Mouse (Mus musculus): ENCODE data around the gene Rita1.

Gene Rita1

DNA sequence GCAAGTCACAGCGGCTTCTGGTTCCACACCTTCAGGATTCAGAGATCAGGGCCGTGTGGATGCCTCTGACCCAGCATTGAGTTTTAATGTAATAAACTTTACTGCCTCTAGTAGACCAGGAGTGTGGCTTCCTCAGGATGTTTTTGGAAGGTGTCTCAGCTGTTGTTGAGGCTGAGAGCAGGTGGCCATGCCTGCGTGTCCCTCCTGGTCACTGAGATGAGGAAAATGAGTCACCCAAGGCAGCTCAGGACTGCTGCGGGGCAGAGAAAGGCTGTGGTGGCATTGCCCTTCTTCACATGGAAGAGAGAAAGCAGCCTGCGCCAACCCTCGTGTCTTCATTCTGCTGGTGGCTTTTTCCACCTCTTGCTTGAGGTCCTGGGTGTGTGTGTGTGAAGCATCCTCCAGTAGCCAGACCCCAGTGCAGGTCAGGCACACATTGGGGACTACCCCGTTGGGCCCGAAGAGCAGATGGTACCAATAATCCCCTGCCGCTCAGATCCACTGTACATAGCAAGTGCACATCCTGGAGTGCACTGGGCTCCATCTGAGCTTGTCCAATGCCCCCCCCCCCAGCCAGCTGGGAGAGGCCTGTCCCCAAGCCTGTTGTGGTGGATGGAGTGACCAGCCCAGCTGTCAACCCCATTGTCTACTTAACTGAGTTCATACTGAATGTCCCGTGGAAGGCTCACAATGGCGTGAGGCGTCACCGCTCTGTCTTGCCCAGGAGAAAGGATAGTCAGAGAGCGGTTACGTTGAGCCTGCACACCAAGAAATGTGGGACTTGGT is 15.3 kb upstream of the Rita1 start:
- no peak for DNase-seq

GRCm38 (mm10) chr5:120626399-120626798 is 14.0 kb upstream of the Rita1 start:
- no peak for DNase-seq

- DNase-seq = no peak
Observed at GRCm38 (mm10) chr5:120624427-120624826, 12.0 kb upstream of the Rita1 start.

DNA sequence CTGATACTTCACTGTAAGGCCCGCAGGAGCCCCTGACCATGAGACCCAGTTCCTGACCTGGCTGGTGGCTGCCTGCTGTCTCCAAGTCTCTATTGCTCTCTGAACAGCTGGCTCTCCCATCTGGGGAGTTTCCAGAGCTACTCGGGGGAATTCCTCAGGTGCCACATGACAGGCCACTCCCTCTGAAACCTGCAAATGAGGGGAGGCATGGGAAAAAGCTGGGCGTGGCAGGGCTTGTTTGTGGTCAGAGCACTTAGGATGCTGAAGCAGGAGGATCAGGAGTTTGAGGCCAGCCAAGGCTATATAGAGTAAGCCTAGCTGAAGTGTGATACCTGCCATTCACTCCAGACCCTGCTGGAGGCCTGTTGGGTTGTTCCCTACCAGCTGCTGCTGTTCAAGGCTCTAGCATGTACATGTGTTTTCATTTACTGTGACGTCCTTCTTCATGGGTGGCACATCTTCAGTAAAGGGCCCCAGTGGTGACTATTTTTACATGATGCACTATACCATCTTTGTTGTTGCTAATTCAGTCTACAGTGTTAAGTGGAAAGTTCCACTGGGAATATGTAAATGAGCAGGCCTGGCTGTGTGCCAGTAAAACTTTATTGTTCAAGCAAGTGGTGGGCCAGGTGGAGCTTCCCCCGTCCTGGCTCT is 9.9 kb upstream of the Rita1 start:
- no peak for DNase-seq

DNA sequence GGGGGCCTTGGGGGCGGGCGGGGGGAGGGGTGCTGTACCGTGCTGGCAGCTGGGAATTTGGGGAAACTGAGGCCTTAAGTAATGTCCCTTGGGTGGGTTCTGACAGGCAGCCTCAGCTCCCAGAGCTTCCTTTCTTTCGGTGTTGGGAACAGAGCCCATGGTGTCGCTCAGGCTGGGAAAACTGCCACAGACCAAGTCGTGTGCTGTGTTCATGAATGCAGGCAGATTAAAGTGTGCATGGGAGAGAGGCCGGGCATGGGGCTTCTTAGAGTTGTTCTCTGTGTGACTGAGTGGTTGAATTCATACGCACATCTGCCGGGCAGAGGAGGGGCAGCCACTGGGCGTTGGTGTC is 9.4 kb upstream of the Rita1 start:
- DNase-seq = no peak

- no peak for DNase-seq
Observed at GRCm38 (mm10) chr5:120621078-120621765, 8.8 kb upstream of the Rita1 start.

DNA sequence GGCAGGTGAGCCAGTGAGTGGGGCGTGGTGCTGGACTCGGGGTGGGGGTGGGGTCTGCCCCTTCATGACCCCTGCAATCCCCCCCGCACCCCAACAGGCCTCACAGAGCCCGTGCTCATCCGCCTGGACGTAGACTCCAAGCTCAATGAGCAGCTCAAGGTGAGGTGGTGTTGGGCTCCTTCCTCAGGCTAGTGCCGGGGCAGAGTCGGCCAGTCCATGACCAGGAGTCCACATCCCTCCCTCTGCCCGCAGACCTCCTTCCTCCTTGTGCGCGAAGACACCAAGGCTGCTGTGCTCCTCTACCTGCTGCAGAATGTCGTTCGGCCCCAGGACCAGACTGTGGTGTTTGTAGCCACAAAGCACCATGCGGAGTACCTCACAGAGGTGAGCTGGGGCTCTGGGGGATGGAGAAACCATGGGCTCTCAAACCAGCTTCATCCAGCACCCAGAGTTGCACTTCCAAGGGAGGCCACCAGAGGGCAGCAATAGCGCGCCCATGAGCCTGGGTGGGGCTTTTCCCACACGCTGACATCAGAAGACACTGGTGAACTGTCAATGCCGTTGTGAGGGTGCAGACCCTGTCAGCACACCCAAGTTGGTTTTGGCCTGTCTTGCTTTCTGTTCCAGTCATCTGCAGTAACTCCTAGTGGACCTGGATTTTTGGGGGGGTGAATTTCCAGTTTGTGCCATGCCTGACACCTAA is 8.1 kb upstream of the Rita1 start:
- DNase-seq = peak; percentile 92

GRCm38 (mm10) chr5:120619201-120619600 is 6.8 kb upstream of the Rita1 start:
- peak; percentile 85 for DNase-seq

DNA sequence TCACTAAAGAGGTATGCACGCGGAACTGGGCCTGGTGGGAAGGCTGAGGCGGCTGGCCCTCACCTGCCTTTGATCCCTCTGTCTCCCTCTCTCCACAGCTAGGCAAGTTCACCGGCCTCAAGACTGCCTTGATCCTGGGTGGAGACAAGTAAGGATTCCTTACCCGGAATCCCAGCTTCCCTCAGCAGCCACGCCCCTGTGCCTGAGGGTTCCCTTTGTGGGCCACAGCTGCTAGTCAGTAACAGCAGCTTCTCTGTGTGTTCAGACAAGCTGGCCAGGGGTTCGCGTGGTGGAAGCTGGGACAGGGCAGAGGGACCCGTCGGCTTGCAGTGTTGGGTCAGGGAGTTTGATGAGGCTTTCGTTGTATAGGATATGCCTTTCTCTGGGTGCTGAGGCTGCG is 6.4 kb upstream of the Rita1 start:
- DNase-seq = no peak

- peak; percentile 65 for DNase-seq
Observed at GRCm38 (mm10) chr5:120615903-120616302, 3.5 kb upstream of the Rita1 start.

DNA sequence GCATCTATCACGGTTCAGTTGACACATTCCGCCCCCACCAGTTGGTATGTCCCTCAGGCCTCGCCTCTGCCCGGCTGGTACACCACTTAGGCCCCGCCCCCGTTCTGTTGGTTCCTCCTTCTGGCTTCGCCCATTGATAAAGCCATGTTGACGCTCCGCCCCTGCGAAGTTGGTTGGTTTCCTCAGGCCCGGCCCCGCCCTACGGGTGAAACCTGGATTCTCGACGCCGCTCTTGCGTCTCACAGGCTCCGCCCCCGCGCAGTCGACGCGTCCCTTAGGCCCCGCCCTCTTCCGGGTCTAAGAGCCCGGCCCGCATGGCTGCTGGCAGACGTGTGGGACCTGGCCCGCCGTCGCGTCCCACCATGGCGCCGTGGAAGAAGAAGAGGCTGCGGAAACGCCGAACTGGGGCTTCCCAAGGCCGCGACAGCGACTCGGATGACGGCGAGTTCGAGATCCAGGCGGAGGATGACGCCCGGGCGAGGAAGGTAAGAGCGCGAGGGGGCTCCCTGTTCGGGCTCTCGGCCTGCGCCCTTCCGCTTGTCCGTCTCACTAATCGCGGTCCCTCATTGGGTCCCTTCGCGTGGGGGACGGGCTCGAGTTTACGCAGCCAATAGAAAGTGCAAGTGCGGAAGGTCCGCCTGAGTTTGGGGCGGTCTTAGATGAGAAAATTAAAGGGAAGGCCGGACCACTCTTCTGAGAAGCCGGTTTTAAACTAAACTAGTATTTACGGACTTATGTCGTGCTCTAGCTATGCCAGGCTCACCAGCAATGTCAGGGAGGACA is 624 bp upstream of the Rita1 start:
- peak; percentile 100 for DNase-seq

DNA sequence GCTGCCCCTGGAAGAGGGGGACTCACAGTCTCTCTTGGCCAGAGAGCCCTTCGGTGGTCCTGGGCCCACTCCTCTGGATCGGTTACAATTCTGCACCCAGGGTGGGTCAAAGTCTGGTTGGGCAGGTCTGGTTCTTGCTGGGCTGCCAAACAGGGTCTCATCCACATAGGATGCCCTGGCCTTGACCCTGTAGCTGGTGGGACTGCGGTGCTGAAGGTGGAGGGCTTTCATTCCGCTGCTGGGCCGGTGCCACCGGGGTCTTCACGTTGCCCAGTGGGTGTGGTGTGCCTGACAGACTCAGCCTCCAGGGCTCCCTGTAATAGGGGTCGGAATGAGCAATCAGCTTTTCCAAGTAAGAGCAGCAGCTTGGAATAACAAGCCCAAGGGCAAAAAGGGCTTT is 973 bp downstream of the Rita1 start:
- no peak for DNase-seq

- DNase-seq = no peak
Observed at GRCm38 (mm10) chr5:120610906-120611305, 1.5 kb downstream of the Rita1 start.

DNA sequence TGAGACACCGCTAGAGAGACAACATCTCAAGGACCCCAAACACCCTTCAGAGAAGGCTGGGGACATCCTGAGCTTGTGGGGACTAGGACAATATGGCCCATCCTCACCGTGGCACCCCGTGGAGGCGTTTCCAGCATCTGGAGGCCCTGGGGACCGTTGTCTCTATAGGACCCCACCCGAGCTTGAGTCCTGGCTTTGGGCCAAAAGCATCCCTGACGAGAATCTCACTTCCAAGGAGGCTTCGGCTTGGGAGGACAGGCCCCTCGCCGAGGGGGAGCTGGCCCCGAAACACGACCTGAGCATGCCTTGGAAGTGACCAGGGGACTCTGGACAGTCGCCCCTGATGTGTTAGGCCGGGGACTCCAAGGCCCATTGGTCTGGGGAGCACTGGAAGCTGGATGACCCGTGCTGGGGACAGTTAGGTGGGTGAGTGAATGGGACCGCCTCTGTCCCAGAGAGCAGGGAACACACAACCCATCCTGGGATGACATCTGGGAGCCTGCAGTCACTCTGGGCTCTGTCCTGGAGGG is 3.1 kb downstream of the Rita1 start:
- DNase-seq = no peak

GRCm38 (mm10) chr5:120607335-120607734 is 5.1 kb downstream of the Rita1 start:
- no peak for DNase-seq

GRCm38 (mm10) chr5:120606590-120607200 is 5.7 kb downstream of the Rita1 start:
- DNase-seq = no peak

GRCm38 (mm10) chr5:120605688-120606087 is 6.7 kb downstream of the Rita1 start:
- peak; percentile 97 for DNase-seq

- DNase-seq = no peak
Observed at GRCm38 (mm10) chr5:120605241-120605661, 7.1 kb downstream of the Rita1 start.

GRCm38 (mm10) chr5:120604839-120605238 is 7.5 kb downstream of the Rita1 start:
- peak; percentile 95 for DNase-seq

DNA sequence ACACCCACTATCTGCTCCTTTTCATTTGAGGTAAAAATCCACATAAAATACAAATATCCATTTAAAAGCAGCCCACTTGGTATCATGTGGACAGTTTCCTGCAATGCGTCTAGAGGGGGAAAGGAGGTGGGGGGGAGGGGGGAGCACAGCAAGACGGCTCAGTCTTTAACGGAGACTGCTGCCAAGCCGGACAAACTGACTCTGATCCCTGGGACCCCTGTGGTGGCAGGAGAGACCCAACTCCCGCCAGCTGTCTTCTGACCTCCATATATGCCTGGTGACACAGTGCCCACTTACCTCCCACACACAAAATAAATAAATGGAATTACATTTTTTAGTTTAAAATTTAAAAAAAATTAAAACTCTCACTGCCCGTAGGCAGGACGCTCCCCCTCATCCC is 8.9 kb downstream of the Rita1 start:
- no peak for DNase-seq

DNA sequence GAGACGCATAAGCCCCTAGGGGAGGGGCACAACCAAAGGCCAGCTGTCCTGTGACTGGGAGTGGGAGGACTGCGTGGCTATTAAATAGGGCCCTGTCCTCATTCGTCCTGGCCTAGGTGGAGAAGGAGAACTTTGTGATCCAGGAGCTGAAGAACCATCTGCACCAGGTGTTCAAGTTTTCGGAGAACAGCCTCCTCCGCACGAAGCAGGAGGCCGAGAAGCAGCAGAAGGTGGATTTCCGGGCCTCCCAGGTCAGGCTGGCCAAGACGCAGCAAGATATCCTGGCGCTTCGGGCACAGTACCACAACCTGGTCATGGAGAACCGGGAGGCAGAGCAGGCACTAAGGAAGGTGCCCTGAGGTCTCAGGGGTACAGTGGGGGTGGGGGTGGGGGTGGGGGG is 10.2 kb downstream of the Rita1 start:
- DNase-seq = no peak
